Mouse (Mus musculus) adrenal gland, postnatal 25 days (tissue): Measurements from ENCODE around the gene Psd. TPM values are rescaled to one million over a fixed set of nuclear protein-coding genes. Genes with fewer than 3 reads are reported as not detected.

Source experiments
- DNase-seq: peaks from one replicate; pipeline ENCODE4 v3.0.0; 2021; ENCODE audit warnings: mixed read lengths
- total RNA-seq: library from RNA; stranded (reverse); gene quantifications from 2 replicates; pipeline ENCODE4 v1.2.3, GENCODE M21; 2021

Psd gene
- total RNA-seq, 1 experiment from 2014 or later = 12.7 TPM

DNA sequence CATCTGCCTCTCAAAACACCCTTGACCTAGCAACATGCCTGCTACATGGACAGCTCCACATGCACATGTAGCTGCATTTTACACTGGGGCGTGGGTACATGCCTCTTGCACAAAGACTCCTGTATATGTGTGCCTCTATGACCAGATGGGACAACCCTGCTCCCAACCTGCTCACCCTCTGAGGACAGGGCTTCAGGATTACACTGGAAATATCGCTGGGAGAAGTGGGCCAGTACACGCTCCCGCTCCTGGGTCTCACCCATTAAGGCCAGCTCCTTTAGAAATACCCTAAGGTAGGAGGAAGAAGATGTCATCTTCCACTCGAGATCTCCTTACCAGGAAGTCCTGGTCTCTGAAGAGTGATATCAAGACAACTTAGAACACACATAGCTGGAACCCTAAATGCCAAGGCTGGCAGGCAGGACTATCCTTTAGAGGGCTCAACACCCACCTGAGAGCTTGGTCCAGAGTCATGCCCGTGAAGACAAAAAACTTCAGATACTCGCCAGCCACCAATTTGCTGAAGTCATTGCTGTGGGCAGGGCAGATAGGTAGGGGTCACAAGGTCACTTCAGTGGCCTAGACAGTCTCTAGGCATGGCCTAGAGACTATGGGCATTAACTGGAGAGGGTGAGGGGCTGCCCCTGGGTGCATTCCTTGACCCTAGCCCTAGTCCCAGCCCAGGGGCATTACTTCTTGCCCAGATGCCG lies 6.7 kb downstream of the Psd start:
- DNase-seq = no peak

DNA sequence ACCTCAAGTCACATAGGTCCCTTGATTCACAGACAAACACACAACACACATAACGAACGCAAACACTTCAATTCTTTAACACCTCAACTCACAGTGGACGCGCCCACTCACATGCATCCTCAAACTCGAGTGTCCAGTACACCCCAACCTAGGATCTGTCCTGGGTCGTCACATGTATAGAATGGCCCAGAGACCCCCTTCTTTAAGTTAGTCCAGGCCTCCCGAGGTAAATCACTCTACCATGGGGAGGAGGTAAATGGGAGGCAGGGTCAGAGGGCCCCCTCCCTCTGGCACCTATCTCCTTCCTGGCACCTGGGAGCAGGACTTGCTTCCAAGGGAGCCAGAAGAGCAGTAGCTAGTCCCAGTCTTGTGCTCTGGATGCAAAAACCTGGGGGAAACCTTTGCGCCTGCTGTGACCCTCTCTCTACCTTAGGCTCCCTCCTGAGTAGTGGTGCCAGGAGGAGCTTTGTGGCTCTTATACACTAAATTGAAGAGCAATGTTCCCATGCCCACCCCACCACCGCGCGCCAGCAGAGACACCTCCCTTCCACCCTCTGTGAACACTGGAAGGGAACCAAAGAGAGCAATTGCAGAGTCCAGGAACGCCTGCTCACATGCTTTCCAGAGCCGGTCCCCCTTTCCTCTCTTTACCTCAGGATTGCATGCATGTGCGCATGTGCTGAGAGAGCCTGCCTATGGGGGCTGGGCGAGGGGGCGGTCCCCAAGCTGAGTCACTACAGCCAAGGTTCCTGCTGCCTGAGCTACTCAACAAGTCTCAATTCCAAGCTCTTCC lies 8.2 kb downstream of the Psd start:
- peak; percentile 88 for DNase-seq

DNA sequence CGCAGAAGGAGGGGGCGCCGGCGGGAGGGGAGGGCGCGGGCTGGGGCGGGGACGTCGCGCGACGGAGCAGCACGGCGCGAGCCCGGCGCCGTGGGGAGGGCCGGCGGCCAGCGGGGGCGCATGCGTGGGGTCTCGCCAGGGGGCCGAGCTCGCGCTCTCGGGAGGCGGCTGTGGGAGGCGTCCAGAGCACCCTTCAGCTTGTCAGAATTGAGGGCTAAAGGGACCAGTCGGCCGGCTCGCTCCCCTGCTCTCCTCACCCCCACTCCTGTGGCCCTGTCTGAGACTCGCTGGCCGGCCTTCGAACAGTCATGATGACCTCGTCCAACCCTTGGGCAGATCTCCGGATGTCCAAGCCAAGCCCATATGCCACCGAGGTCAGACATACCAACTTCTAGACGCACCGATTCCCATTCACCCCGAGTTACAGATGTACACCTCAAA lies 8.9 kb downstream of the Psd start:
- no peak for DNase-seq

DNA sequence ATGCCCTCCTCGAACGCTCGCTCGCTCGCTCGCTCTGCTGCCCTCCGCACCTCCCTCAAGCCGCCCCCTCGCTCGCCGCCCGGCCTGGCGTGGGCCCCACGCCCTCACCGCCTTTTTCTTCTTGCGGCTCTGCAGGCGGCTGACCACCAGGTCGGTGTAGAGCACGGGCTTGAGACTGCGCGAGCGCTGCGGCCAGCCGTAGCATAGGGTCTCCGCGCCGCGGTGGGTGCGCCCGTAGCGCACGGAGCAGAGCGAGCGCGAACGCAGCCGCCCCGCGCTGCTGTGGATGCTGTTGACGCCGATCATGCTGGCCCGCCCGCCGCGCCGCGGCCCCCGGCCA lies 9.4 kb downstream of the Psd start:
- no peak for DNase-seq

DNA sequence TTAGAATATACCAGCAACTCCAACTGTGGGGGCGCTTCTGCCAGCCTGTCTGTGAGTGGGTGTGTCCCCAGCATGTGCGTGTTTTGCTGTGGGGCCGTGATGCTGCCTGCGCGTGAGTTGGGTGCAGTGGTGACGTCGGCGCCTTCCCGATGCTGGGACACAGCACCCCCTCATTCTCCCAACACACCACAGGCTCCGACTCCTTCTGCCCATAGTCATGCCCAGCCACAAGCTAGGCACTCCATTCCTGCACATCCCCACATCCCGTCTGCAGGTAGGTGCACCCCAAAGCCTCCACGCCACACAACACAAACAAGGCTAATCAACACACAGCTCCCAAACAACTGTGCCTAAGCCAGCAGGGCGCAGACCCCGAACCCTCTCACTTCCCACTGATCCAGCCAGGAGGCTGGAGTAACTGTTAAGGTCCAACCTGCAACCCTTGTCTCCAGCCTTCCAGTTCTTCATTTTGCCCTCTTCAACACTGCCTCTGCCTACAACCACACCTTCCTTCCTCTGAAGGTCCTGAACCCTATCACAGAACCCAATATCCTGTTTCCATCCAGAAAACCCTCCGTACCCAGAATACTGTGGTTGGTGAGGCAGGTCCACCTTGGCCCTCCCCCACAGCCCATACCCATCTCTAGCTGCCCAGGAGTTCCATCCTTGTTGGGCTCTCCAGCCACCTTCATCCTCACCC lies 10.0 kb downstream of the Psd start:
- no peak for DNase-seq

DNA sequence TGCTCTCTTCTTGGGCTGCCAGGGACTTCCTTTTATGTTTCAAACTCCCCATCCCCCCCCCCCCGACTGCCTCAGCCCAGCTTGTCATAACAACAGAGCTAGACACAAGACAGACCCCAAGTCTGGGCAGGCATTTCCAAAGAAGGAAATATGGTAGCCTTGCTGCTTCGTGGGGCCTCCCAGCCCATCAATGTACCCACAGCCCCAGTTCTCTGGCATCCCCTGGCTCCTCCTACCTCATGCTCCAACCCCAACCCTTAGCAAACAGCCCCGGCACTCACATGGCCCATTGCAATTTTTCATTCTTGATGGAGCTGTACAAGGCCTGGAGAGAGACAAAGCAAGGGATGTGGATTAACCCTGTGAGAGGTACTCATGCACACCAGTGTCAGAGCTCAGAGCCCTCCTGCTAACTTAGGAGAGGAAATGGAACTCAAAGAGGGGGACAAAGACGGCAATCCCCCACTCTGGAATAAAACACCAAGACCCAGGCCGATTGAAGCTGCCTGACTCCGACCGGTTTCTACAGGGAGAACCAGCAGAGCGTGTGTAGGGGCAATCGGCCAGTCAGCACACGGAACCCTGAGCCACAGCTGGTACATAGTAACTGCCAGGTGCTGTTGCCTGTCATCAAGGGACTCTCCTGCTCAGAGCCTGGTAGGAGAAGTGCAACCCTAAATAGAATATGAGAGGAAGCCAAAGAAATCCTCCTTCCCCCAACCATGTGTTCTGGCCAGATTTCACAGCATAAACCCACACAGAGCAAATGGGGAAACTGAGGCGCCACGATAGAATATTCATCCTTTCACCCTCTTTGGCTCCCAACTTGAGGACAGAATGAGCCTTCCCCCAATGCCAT lies 11.0 kb downstream of the Psd start:
- DNase-seq = no peak

DNA sequence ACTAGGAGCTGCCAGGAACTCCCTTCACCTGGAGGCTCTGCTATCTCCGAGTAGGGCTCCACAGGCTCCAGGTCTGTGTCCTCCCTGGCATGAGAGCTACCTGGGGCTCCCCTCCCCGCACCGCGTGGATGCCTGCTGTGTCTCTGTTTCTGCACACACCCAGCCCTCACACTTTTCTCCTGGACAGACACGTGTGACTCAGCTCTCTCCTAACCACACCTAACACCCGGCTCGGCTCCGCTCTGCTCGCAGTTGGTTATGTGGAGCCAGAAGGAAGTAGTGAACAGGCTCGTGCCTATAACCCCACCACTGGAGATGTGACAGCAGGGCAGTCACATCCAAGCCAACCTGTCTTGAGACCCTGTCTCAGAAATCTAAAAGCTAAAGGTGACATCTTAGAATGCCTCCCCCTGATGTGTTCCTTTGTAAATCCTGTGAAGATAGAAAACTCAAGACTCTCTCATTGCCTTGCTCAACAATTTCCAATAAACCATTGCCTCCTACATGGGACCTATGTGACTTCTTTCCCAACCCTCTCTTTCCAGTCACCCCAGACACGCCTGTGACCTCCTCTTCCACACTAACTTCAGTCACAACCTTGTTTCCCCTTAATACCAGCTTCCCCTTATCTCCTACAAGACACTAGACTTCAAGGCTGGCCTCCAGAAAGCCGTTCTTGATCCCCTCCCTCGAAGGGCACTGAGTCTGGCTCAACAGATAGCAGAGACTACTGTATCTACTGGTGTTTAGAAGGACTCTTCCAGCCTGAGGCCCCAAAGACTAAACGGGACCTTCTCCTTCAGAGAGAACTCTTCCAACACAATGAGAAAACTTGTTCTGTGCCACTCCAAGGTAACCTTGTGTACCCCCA lies 11.8 kb downstream of the Psd start:
- DNase-seq = no peak

DNA sequence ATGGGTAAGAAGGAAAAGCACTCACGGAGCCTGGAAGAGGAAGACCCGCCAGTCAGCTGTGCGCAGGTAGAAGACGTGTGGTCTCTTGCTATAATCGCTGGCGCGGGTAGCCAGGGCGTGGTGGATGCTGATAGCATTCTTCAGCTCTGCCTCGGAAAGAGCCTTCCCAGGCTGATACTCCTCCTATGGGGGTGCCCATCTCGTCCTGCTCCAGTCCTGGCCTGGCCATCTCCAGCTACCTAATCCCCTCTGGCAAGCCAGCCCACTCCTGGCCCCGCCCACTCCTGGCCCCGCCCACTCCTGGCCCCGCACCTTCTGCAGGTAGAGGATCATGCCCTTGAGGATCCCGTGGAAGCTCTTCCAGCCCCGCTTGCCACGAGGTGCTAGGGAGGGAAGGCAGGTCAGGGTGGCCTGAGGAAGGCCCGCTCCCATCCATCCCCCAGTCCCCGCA lies 12.8 kb downstream of the Psd start:
- DNase-seq = no peak

DNA sequence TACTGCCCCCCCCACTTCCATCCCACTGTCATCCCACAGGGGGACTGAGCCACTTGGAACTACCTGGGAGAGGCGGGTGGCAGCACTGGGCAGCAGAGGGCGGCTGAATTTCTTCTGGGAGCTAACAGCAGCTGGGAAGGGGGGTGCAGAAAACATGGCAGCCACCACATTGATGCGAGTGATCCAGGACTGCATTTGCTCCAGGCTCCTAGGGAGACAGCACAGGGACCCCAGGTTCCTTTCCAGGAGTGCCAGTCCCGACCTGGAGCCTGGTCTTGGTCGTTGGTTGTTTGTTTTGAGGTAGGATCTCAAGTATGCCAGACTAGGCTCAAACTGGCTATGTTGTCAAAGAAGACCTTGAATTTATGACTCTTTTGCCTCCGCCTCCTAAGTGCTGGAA lies 13.4 kb downstream of the Psd start:
- no peak for DNase-seq

DNA sequence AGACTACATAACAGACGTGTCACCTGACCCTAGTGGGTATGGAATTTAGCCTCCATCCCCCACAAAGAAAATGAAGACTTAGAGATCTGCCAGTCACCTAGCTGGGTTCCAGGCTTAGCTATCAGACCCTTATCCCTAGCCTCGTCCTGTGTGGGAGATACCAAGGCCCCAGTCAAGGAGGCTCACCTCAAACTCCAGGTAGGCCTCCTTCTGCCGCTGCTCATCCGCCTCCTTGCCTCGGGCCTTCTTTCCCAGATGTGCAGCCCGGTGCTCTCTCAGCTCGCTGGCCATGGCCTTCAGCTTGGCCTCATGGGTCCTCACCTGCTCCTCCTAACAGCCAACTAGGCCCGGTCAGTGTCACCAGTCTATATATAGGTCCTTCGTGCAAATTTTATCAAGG lies 13.8 kb downstream of the Psd start:
- no peak for DNase-seq

DNA sequence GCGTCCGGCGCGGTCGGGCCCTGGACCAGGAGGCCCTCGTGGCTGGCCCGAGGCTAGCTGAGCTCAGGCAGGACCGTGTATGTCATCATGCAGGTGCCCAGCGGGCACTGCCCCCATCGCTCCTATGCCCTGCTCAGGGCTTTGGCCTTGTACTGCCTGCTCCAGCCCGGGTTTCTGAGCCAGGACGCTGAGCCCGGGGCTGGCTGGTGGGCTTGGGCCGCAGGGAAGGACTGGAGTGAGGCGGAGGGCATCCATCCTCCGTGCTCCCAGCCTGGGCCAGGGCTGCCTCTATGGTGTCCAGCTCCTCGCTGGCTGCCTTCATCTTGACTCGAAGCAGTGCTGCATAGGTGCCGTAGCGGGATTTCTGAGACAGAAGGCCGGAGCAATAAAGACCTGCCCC lies 14.4 kb downstream of the Psd start:
- no peak for DNase-seq

DNA sequence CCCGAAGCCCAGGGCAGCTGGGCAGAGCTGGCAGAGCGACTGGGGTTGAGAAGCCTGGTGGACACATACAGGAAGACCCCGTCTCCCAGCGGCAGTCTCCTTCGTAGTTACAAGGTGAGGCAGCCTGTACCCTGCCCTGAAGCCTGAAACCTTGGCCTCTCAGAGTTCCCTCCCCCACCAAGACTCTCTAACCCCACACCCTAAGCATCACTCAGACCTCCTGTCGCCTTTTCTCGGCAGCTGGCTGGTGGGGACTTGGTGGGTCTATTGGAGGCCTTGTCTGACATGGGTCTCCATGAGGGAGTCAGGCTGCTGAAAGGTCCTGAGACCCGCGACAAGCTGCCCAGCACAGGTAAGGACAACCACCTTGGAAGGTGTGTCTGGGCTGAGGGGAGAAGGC lies 15.6 kb downstream of the Psd start:
- no peak for DNase-seq

DNA sequence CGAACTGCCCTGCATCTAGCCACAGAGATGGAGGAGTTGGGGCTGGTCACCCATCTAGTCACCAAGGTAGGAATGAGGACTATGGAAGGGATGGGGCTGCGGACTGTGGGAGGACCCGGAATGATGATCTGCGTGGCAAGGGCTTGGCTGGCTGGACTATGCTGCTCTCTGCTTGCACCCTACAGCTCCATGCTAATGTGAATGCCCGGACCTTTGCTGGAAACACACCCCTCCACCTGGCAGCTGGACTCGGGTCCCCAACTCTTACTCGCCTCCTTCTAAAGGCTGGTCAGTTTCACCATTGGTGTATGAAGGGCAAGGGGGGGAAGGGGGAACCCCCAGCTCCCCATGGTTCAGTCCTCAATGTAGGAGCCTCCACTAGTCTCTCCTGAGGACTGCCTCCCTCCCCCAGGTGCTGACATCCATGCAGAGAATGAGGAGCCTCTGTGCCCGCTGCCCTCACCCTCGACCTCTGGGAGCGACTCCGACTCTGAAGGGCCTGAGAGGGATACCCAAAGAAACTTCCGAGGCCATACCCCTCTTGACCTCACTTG lies 16.6 kb downstream of the Psd start:
- no peak for DNase-seq

DNA sequence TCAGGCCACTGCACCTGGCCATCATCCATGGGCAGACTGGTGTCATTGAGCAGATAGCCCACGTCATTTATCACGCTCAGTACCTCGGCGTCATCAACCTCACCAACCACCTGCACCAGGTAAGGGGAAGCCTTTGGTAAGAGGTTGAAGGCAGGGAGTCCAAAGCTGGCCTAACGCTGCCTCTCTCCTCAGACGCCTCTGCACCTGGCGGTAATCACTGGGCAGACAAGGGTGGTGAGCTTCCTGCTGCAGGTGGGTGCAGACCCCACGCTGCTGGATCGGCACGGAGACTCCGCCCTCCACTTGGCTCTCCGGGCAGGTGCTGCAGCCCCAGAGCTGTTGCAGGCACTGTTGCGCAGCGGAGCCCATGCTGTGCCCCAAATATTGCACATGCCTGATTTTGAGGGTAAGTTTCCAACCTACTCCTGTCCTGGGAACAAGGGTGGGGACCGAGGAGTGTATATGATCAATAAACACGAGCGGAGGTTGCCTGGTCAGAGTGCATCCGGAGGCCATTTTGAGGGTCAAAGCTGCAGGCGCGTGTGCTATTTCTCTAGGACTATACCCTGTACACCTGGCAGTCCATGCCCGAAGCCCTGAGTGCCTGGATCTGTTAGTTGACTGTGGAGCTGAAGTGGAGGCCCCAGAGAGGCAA lies 17.2 kb downstream of the Psd start:
- no peak for DNase-seq

DNA sequence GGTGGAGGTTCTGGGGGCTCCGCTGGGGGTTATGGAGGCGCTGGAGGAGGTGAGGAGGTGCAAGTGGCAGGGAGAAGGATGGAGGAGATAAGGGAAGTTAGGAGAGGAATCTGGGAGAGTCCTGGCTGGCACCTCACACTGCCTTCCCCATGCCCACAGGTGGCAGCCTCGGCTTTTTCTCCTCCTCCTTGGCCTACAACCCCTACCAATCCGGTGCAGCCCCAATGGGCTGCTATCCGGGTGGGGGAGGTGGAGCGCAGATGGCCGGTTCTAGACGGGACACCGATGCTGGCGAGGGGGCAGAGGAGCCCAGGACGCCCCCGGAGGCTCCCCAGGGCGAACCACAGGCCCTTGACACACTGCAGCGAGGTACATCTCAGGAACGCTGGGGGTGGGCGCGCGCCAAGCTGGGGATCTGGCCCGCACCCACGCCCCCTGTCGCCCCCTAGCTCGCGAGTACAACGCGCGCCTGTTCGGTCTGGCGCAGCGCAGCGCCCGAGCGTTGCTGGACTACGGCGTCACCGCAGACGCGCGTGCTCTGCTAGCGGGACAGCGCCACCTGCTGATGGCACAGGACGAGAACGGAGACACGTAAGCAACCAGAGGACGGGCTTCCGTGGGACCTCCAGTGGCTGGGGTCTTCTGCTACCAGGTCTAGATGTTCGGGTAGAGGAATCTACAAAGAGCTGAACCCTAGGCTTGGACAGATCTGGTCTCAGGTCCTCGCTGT lies 18.1 kb downstream of the Psd start:
- DNase-seq = peak; percentile 87

DNA sequence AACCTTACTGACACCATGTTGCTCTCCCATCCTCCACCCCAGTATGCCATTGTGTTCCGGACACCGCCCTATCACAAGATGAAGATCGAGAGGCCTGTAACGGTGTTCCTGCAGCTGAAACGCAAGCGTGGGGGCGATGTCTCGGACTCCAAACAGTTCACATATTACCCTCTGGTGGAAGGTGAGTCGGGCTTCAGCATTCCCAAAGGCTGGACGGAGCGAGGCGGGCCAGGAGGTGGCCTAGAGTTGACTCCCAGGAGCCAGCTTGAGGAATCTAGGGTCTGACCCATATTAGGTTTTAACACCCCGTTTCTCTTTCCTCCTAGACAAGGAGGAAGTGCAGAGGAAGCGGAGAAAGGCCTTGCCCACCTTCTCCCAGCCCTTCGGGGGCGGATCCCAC lies 18.7 kb downstream of the Psd start:
- DNase-seq = no peak

DNA sequence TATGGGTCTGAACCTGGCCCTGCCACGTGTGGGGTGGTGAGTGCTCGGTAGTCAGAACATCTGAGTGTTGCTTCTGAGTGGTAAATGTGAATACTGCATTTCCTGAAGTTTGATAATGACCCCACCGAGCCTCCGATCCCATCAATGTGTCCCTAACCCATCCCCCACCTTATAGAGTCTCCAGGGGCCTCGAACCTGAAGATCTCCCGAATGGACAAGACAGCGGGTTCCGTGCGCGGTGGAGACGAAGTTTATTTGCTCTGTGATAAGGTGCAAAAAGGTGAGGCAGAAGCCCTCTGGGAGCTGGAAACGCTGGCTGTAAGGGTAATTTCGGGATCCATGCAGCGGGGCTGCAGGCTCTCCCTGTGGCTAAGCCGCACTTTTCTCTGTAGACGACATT lies 19.2 kb downstream of the Psd start:
- DNase-seq = no peak

DNA sequence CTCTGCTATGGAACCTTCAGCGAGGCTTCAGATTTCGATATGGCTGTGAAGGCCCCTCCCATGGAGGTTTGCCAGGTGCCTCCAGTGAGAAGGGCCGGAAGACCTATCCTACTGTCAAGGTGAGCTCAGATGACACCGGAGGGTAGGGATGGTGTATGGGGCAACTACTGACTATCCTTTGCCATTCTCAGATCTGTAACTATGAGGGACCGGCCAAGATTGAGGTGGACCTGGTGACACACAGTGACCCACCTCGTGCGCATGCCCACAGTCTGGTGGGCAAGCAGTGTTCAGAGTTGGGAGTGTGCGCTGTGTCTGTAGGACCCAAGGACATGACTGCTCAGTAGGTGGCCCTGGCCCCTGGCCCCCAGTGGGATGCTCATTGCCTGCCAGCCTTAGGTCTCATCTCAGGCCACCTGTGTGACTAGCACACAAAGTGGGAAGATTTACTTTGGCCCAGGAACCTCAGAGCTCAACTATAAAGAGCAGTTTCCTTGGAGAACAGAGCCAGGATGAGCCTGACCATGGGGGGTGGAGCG lies 20.1 kb downstream of the Psd start:
- no peak for DNase-seq

DNA sequence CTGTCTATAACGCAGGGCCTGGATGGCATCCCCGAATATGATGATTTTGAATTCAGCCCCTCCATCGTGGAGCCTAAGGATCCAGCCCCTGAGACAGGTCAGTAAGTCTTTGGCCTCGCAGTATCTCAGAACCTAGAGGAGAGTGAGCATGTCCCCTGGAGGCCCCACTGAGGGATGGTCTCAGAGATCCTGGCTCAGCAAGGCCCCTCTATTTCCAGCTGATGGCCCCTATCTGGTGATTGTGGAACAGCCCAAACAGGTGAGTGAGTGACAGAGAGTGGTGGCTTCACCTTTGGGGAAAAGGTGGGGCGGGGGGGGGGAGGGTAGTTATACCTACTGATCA lies 20.7 kb downstream of the Psd start:
- DNase-seq = no peak
